Mouse (Mus musculus): Measurements from ENCODE around the gene Mrpl34.
"Not testable (repeated sequence)": the region's sequence is repeated elsewhere in the genome, so short reads cannot be mapped to it uniquely, and the experiment has no call there.

The Mrpl34 gene

GRCm38 (mm10) chr8:71464513-71465500, at the start of gene Mrpl34:
Gene Mrpl34, plus strand, starts transcription at chr8:71464959.
- DNase-seq (ENCODE audit: low read depth), result peak; percentile 100

GRCm38 (mm10) chr8:71422121-71422520, 42.6 kb upstream of the Mrpl34 start:
- no peak for DNase-seq (ENCODE audit: low read depth)

DNA sequence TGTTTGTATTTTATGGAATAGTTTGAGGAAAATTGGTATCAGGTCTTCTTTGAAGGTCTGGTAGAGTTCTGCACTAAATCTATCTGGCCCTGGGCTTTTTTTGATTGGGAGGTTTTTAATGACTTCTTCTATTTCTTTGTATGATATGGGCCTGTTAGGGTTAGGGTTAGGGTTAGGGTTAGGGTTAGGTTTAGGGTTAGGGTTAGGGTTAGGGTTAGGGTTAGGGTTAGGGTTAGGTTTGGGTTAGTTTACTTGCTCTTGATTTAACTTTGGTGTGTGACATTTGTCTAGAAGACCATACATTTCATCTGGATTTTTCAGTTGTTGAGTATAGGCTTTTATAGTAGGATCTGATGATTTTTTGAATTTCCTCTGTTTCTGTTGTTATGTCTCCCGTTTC, 31.8 kb upstream of the Mrpl34 start:
- DNase-seq (ENCODE audit: low read depth), result not testable (repeated sequence)

DNA sequence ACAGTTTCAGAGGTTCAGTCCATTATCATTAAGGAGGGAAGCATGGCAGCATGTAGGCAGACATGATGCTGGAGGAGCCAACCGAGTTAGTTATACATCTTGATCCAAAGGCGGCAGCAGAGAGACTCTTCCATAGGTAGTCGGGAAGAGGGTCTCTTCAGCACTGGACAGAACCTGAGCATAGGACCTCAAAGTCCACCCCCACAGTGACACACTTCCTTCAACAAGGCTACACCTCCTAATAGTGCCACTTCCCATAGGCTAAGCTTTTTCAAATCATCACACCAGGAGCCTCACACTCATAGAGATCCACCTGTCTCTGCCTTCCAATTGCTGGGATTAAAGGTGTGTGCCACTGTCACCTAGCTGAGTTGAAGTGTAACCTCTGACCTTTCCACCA, 27.7 kb upstream of the Mrpl34 start:
- DNase-seq (ENCODE audit: low read depth), result no peak

DNA sequence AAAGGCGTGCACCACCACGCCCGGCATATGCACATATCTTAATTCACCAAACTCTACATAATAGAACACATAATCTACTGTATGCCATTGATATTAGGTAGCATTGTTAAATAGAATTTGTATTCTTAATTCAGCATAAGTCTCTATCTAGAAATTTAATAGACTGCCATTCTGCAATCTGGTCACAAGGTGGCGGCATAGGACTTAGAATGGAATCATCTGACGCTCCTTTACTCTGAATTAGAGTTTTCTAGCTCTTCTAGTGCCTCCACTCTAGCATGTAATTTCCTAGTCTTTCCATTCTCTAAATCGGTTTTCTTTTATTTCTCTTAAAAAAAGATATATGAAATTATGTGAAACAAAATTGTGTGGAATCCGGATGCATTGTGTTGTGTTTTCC, 23.4 kb upstream of the Mrpl34 start:
- DNase-seq (ENCODE audit: low read depth), result peak; percentile 88

- no peak for DNase-seq (ENCODE audit: low read depth)
These were observed 19.7 kb upstream of the Mrpl34 start for GRCm38 (mm10) chr8:71445096-71445495.

DNA sequence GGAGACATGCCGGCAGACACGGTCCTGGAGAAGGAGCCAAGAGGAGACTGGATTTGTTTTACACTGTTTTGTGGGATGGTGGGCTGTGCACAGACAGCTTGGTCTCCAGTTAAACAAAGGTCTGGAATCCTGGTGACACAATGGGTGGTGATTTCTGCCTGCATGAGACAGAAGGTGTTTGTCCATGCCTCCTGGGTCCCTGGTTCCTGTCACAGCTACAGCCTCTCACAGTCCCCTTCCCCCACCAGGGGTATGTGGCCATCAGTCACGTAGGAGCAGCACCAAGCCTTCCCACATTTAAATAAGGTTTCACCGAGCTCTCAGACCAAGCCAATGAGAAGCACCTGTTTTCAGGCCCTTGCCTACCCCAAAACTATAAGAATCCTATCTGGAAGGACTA, 13.4 kb upstream of the Mrpl34 start:
- DNase-seq (ENCODE audit: low read depth), result no peak

- no peak for DNase-seq (ENCODE audit: low read depth)
These were observed 13.0 kb upstream of the Mrpl34 start for GRCm38 (mm10) chr8:71451777-71452176.

- DNase-seq (ENCODE audit: low read depth), result no peak
These were observed 12.1 kb upstream of the Mrpl34 start for GRCm38 (mm10) chr8:71452669-71453068.

GRCm38 (mm10) chr8:71454668-71455067, 10.1 kb upstream of the Mrpl34 start:
- DNase-seq (ENCODE audit: low read depth), result no peak

DNA sequence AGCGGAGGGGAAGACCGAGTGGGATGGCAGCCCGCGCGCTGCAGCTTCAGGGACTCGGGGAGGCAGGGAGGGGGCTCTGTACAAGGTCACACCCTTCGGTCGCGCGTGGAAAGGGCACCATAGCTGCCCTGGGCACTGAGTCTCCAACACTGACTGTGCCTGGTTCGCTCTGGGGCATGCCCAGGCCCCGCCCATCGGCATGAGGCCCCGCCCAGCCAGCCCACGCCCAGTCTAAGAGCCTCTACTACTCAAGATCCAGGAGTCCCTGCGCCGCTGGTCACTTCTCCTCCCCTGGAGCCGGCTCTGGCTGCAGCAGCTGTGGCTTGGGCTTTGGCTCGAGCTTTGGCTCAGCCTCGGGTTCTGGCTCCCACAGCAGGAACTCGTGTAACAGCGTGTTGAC, 7.9 kb upstream of the Mrpl34 start:
- DNase-seq (ENCODE audit: low read depth), result no peak

GRCm38 (mm10) chr8:71457659-71458270, 7.0 kb upstream of the Mrpl34 start:
- DNase-seq (ENCODE audit: low read depth), result no peak

- no peak for DNase-seq (ENCODE audit: low read depth)
These were observed 4.0 kb upstream of the Mrpl34 start for GRCm38 (mm10) chr8:71460716-71461115.

DNA sequence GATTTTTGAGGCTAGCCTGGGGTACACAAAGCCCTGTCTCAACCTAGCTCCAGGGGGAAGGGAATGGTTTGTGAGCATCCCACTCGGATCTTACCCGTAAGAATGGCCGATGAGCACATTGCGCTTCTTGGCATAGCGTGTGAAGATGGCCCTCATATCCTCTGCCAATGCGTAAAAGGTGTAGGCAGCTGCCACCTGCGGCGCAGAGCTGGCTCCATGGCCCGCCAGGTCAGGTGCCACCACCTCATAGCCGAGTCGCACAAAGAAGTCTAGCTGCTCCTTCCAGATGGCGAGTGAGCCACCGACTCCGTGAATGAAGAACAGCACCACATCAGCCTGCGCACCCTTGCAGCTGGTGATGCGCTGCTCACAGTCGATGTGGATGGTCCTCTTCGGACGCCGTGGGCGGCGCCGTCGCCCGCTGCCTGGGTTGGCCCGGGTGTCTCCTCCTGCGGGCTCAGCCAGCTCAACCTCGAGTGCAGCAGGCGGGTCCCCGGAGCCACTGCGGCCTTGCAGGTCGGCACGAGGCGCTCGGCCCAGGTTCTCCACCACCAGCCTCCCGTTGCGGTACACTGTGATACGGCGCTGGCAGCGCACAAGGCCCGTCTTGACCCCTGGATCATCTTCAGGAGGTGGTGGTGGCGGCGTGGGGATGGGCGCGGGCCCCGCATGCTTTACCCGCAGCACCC, 3.5 kb upstream of the Mrpl34 start:
- DNase-seq (ENCODE audit: low read depth), result no peak

- no peak for DNase-seq (ENCODE audit: low read depth)
These were observed 2.6 kb upstream of the Mrpl34 start for GRCm38 (mm10) chr8:71462191-71462590.

DNA sequence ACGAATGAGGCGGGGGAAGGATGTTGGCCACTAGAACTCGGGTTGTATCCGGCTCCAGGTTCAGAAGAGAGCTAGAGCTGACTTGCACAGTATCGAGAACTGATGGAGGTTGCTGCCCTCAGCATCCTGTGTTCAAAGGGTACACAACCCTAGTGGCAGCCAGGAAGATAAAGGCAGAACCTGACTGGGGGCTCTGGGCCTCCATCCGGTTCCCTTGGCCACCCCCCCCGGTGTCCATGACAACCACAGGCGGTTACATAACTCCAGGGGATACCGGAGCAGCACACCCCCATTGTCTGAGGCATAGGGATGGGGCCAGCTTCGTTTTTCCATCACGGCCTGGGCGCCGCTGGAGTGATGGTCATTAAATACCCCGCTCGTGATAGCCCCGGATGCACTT, 2.0 kb upstream of the Mrpl34 start:
- DNase-seq (ENCODE audit: low read depth), result peak; percentile 96

DNA sequence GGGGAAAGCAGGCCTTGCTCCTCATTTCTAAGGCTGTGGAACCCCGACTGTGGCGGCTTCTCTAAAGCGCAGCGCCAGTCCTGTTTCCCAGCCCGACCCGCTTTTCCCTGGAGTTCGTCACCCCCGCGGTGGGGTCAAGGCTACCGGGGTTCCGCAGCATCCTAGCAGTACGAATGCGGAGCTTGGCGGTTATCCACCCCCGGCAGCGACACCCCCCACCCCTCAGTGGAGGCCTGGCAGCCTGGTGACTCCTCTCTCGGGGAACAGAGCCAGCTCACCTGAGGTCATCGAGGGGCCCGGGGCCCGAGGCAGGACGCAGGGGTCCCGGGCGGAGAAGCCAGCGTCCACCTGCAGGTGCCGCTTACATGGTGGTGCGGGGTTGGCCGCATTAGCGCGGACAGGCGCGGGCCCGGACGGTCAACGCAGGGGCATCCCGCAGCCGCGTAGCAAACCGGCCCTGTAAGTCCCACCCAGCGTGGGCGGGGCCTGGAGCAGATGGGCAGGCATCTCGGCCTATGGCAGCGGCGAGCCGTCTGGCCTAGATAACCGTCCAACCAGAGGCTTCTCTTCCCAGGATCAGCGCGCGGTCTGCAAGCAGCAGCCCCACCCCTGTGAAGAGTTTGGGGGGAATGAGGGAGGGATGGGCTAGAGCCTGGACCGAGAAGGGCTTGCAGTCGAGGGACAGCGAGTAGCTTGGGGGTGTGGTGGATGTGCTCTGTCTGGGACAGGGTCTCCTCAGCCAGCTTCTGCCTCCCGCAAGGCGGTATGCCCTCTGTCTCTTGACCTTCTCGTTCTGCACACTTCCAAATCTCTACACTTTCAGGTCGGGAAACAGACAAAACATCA, 1.3 kb upstream of the Mrpl34 start, which contains the start of gene Abhd8:
Gene Abhd8 (minus strand): TSS at position 468 of the 846 bp plus-strand sequence.
- peak; percentile 97 for DNase-seq (ENCODE audit: low read depth)

DNA sequence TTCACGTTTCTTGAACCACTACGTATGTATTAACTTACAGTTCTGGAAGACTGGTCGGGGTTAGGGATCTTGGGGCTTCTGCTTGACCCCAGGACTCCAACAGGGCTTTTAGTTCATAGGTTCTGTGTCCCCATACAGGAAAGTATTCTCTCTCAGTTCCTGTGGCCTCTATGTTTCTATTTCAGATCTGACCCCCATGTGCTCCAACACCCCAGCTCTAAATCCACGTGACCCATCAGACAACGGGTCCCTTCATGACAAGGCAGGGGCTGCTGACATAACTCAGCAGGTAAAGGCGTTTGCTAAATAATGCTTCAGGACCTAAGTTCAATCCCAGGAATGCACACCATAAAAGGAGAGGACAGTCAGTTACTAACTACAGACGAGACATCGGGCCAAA, 974 bp downstream of the Mrpl34 start:
- DNase-seq (ENCODE audit: low read depth), result no peak

DNA sequence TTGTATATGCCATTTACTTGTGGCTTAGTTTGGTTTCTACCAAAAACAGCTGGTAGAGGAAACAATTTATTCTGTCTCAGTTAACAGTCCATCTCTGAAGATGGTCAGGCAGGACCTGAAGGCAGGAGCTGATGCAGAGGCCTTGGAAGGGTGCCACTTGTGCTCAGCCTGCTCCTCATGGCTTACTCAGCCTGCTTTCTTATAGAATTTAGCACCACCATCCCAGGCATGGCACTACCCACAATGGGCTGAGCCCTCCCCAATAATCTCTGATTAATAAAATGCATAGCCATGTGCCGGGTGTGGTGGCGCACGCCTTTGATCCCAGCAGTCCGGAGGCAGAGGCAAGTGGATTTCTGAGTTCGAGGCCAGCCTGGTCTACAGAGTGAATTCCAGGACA, 1.4 kb downstream of the Mrpl34 start:
- no peak for DNase-seq (ENCODE audit: low read depth)

DNA sequence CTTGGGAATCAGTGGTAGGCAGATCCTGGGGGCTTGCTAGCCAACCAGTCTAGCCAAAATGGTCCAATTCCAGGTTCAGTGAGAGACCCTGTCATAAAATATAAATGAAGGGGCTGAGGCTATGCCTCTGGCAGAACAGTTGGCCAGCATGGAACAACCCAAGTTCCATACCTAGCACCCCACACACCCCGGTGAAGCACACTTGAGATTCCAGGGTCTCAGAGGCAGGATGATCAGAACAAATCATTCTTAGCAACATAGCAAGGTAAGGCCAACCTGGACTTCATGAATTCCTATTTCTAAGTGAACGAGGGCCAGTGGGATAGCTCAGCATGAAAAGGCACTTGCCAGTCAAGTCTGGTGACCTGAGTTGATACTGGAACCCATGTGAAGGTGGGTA, 2.4 kb downstream of the Mrpl34 start:
- no peak for DNase-seq (ENCODE audit: low read depth)

DNA sequence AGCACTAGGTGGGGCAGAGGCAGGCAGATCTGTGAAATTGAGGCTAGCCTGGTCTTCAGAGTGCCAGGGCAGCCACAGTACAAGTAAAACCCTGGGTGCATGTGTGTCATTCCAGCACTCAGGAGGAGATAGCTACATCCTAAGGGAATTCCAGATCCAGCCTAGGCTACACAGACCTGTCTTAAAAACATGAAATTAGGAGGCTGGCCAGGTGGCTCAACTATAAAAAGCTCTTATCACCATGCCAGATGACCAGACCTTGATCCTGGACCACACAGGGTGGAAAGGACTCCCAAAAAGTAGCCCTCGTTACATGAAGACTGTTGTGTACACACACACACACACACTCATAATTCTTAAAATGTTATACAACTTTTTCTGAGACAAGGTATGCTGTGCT, 3.2 kb downstream of the Mrpl34 start:
- DNase-seq (ENCODE audit: low read depth), result no peak

DNA sequence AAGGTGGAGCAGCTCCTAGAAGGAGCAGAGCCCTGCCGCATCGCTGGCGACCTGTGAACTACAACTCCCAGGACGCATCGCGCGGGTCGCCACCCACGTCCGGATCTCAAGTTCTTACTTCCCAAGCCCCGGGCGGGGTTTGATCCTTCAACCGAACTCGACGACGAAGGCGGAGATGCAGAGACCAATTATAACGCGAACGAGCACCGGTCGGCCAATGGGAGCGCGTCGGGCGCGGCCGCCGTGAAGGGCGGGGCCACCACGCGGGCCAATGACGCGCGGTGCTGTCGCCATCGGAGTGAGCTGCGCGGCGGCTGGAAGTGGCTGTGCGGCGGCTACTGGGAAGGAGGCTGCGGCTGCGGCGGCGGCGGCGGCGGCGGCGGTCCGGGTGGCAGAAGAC, 4.2 kb downstream of the Mrpl34 start, which contains the start of gene Dda1:
Gene Dda1 (plus strand): TSS at position 284 of the 400 bp plus-strand sequence.
- peak; percentile 99 for DNase-seq (ENCODE audit: low read depth)

All from induced T-regulatory cell, adult 2 months (primary cell).